In the genomic region with DNA sequence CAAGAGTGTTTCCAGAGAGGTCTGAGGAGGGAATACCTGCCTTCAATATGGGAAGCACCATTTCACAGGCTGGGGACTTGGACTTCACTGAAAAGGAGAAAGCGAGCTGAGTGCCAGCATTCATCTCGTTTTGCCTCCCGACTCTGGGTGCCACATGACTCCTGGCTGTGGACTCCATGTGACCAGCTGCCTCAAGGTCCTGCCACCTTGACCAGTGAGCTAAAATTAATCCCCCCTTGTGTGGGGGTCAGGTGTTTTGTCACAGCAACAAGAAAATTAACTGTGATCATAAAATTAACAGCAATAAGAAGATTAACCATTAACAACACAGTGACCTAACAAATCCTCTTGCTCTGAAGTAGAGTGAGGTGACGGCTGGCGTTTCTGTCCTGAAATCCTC, we compare ENCODE assay signal across 16 mouse cellular contexts.
"Had no signal": no experiment of that assay in that cellular context is flagged by ENCODE, and none has a peak within 500 bp of the region (broad histone marks: within the 10 kb centered on the region; RNA-seq: fewer than 3 reads in every experiment).

No protein-coding gene starts in this region.

- H3K36me3 ChIP-seq: lung, embryonic 15.5 days; midbrain, embryonic 13.5 days; midbrain, embryonic 15.5 days; neural tube, embryonic 12.5 days; stomach, embryonic 15.5 days had no signal

- H3K27me3 ChIP-seq: lung, embryonic 15.5 days; midbrain, embryonic 13.5 days; midbrain, embryonic 15.5 days; neural tube, embryonic 12.5 days; stomach, embryonic 15.5 days had no signal

- H3K27ac ChIP-seq: lung, embryonic 15.5 days; macrophage; midbrain, embryonic 13.5 days; midbrain, embryonic 15.5 days; neural tube, embryonic 12.5 days; stomach, embryonic 15.5 days; stomach, postnatal 0 days had no signal

- H3K4me2 ChIP-seq: lung, embryonic 15.5 days; midbrain, embryonic 11.5 days; midbrain, embryonic 13.5 days; midbrain, embryonic 15.5 days; neural tube, embryonic 12.5 days; stomach, embryonic 15.5 days had no signal

- H3K9me3 ChIP-seq: lung, embryonic 15.5 days; megakaryocyte, embryonic 14.5 days; midbrain, embryonic 13.5 days; midbrain, embryonic 15.5 days; neural tube, embryonic 12.5 days; stomach, embryonic 15.5 days had no signal

- H3K4me3 ChIP-seq: lung, embryonic 15.5 days; megakaryocyte, embryonic 14.5 days; midbrain, embryonic 13.5 days; midbrain, embryonic 15.5 days; neural tube, embryonic 12.5 days; stomach, embryonic 15.5 days had no signal

- ATAC-seq: lung, postnatal 0 days; midbrain, embryonic 15.5 days had no signal

- H3K4me1 ChIP-seq: lung, embryonic 15.5 days; neural tube, embryonic 12.5 days; stomach, embryonic 15.5 days had no signal

- H3K9ac ChIP-seq: lung, embryonic 15.5 days; midbrain, embryonic 13.5 days; midbrain, embryonic 15.5 days; neural tube, embryonic 12.5 days; stomach, embryonic 15.5 days had no signal

- DNase-seq: lung, postnatal 14 days; lung, postnatal 36 days; right cerebral cortex, postnatal 14 days; thymus, adult 2 months; thymus, postnatal 25 days; thymus, postnatal 4 days had no signal
